Mouse (Mus musculus) small intestine, adult 2 months (tissue): ENCODE measurements at regions not wholly inside any gene's neighbourhood (a gene's known extent, or its start where the extent isn't known, plus 50 kb on each side); places are given as distances from the start of the nearest gene placed in this dataset.

Source experiments
- CTCF ChIP-seq: fragments of 200-500 bp; IDR thresholded peaks from 2 replicates; pipeline ENCODE4 v1.5.1; 2012; ENCODE audit warnings: low read depth, mild to moderate bottlenecking, control low read depth, inconsistent platforms, low read length, moderate library complexity, mixed read lengths; ENCODE audit not compliant: insufficient replicate concordance, insufficient read length; ENCODE audit errors: extremely low read depth
- POLR2A ChIP-seq: fragments of 200-500 bp; IDR thresholded peaks from 2 replicates; pipeline ENCODE4 v1.6.1; 2012; ENCODE audit warnings: low read depth, mild to moderate bottlenecking, control low read depth, inconsistent platforms, low read length, moderate library complexity

DNA sequence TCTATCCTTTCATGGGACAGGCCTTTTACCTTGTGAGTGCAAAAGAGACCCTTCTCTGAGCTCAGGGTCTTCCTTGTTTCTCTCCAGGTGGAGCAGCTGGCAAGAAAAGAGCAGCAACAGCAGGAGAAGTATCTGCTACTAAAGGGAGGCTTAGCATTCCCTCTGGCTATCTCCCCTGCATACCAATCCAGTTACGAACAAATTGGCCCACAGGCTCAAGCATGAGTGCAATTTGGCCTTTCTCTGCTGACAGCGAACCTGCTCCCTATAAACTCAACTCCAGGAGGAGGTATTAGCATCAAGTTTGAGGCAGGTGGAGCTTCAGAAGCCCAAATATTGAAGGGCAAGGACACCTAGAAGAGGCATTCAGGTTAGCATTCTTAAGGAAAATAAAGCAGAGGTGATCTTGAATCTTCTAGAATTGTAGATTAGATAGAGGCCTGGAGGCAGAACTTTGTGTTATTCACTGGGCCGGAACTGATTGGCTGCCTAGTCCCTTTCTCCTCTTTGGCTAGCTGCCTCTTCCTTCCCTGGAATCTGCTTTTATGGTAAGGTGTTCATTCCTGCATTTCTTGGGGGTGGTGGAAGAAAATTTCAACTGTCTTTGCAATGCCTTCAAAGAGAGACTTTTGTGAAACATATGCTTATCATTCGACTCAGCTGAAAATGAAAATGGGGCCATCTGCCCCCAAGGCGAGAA lies 312.0 kb upstream of the Gm15217 start:
- TF ChIP-seq POLR2A (no peak), CTCF (no peak)
